Mouse (Mus musculus) hindbrain, embryonic 10.5 days (tissue): Measurements from ENCODE around the gene Ppp1r3e. TPM values are rescaled to one million over a fixed set of nuclear protein-coding genes. Genes with fewer than 3 reads are reported as not detected.

Experiments
- DNase-seq: peaks from one replicate; pipeline ENCODE4 v3.0.0-alpha.2; 2017; ENCODE audit warnings: low spot score
- H3K27ac ChIP-seq: fragments of 300-500 bp; sonication (generic); 2 replicates; pipeline ENCODE4 v1.5.1; 2016; ENCODE audit warnings: mild to moderate bottlenecking, moderate library complexity
- H3K27me3 ChIP-seq: fragments of 300-500 bp; sonication (generic); 2 replicates; pipeline ENCODE4 v1.6.1; 2016; ENCODE audit warnings: mild to moderate bottlenecking; ENCODE audit not compliant: poor library complexity, insufficient read depth, severe bottlenecking
- H3K36me3 ChIP-seq: fragments of 300-500 bp; sonication (generic); 2 replicates; pipeline ENCODE4 v1.6.1; 2016; ENCODE audit warnings: mild to moderate bottlenecking, moderate library complexity
- H3K4me1 ChIP-seq: fragments of 300-500 bp; sonication (generic); replicated peaks from 2 replicates; pipeline ENCODE4 v1.6.1; 2016; ENCODE audit warnings: mild to moderate bottlenecking
- H3K4me3 ChIP-seq: fragments of 300-500 bp; sonication (generic); 2 replicates; pipeline ENCODE4 v1.5.1; 2016; ENCODE audit warnings: mild to moderate bottlenecking, moderate library complexity
- H3K9me3 ChIP-seq: fragments of 300-500 bp; sonication (generic); 2 replicates; pipeline ENCODE4 v1.6.1; 2016; ENCODE audit warnings: mild to moderate bottlenecking, moderate library complexity
- WGBS: fragments of 180-500 bp; shearing (Covaris S2); methylation state at CpG from one replicate; pipeline ENCODE4 v1.1.7; 2016; 5-methylcytosine and 5-hydroxymethylcytosine counted together
- polyA plus RNA-seq: library from polyadenylated mRNA; unstranded; fragments of >200 nt; fragmentation: Nextera tagmentation; extraction: Ambion mirVana; gene quantifications from 2 replicates; pipeline ENCODE4 v1.2.1, GENCODE M21; 2016

The Ppp1r3e gene
- polyA plus RNA-seq, 1 experiment from 2014 or later: 0.38 TPM

DNA sequence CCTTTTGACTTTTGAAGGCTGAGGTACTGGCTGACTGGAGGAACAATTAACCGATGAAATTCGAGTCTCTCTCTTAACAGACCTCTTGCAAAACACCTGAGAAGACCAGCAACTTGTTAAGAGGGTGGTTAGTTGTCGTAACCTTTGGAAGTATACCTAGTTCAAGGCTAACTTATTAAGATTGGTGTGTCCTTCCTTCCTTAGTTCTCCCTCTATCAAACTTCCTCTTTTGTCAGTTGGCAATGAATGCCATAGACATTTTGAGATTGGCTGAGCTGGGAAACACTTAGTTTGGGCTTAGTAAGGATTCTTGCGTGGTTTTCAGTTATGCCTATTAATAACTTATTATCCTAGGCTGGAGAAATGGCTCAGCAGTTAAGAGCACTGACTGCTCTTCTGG lies 9.3 kb downstream of the Ppp1r3e start:
- Histone ChIP-seq H3K36me3 (no peaks in the 10 kb centered on the region), H3K4me1 (peaks cover 5% of the 10 kb centered on the region), H3K27me3 (no peaks in the 10 kb centered on the region), H3K4me3 (no peak overlapping the region), H3K27ac (no peak overlapping the region), H3K9me3 (no peaks in the 10 kb centered on the region)
- DNase-seq: no peak
- WGBS: 85% methylated on average over 4 of the region's 4 CpGs

DNA sequence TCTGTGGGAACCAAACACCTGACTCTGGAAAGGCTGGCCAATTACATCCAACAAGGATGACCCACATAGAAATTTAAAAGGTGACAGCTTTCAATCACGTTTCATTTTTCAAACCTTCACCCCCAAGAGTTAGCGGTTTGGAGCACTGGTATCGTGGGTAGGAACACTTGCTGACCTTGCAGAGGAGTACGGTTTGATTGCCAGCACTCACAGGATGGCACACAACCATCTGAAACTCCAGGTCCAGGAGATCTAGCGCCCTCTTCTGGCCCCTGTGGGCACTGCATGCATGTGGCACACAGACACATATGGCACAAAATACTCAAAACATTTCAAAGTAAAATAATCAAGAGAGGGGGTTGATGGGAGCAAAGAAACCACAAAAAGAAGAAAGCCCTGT lies 10.4 kb downstream of the Ppp1r3e start:
- H3K4me3 ChIP-seq: no peak overlapping the region
- no peaks in the 10 kb centered on the region for H3K9me3 ChIP-seq
- WGBS: 55% methylated on average over 5 of the region's 5 CpGs
- H3K27ac ChIP-seq: no peak overlapping the region
- H3K36me3 ChIP-seq: no peaks in the 10 kb centered on the region
- H3K27me3 ChIP-seq: no peaks in the 10 kb centered on the region
- H3K4me1 ChIP-seq: peaks cover 15% of the 10 kb centered on the region
- DNase-seq: peak; percentile 25

DNA sequence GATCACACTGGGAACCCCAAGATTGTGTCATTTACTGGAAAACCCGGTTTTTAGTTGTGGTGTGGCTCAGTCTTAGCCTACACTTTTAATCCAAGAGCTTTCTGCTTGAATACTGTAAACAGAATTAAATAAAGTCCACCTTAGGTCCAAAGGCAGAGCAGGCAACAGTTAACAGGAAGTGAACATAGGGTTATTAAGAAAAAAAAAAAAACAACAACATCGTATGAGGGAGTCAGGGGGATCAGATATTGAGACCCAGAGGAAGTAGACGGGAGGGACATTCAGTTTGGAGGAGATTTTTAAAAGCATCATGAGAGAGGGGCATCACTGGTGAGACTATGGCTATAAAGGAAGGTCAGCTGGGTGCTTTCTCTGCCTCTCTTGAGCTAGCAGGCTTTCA lies 11.1 kb downstream of the Ppp1r3e start:
- Histone ChIP-seq H3K27ac (no peak overlapping the region), H3K27me3 (no peaks in the 10 kb centered on the region), H3K9me3 (no peaks in the 10 kb centered on the region), H3K4me1 (peaks cover 15% of the 10 kb centered on the region), H3K36me3 (no peaks in the 10 kb centered on the region), H3K4me3 (no peak overlapping the region)
- no peak for DNase-seq
- WGBS: 71% methylated on average over 3 of the region's 3 CpGs

DNA sequence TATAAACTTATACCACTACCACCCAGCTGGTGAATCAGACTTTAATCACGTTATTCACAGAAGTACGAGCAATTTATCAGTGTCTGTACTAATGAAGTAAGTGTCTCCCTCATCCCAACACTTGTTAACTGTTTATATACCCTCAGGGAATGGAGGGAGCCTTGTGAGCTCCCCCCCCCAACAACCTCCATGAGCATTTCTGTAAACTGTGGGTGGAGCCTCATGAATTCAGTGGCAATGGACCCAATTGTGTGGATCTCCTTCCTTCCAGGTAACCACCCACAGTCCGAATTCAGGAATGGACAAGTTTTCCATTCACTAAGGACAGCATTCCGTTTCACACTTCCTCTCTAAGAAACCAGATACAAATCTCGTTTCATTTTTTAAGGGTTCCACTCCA lies 11.7 kb downstream of the Ppp1r3e start:
- Histone ChIP-seq H3K27ac (no peak overlapping the region), H3K27me3 (no peaks in the 10 kb centered on the region), H3K9me3 (no peaks in the 10 kb centered on the region), H3K36me3 (no peaks in the 10 kb centered on the region), H3K4me3 (no peak overlapping the region), H3K4me1 (peaks cover 15% of the 10 kb centered on the region)
- 89% methylated on average over 5 of the region's 5 CpGs for WGBS
- no peak for DNase-seq

DNA sequence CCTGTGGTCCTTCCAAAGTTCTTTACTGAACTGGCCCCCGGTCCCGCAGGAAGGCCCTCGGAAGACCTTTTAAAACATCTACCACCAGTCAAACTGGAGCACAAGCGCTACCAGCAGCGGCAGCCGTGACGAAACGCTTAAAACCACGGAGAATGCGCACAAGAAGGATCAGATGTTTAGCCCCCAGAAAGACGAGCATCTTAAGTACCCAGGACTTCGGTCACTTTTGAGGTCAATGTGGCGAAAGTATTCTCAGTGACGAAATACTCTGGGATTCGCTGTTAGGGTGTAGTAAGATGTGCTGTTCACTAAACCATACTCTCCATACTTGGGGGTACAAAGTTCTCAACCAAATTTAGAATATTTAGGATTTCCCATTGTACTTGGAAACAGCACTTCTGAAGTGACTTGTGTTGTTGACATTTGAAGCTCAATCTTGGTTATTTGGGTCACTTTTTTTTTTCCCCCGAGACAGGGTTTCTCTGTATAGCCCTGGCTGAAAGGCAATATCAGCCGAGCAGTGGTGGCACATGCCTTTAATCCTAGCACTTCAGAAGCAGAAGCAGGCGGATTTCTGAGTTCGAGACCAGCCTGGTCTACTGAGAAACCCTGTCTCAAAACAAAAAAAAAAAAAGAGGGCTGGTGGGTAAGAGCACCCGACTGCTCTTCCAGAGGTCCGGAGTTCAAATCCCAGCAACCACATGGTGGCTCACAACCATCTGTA lies 12.9 kb downstream of the Ppp1r3e start:
- Histone ChIP-seq H3K4me1 (peaks cover 15% of the 10 kb centered on the region), H3K9me3 (no peaks in the 10 kb centered on the region), H3K27ac (peak overlapping the region; percentile 98), H3K4me3 (peak overlapping the region; percentile 93), H3K36me3 (no peaks in the 10 kb centered on the region), H3K27me3 (no peaks in the 10 kb centered on the region)
- 18% methylated on average over 21 of the region's 21 CpGs for WGBS
- no peak for DNase-seq

DNA sequence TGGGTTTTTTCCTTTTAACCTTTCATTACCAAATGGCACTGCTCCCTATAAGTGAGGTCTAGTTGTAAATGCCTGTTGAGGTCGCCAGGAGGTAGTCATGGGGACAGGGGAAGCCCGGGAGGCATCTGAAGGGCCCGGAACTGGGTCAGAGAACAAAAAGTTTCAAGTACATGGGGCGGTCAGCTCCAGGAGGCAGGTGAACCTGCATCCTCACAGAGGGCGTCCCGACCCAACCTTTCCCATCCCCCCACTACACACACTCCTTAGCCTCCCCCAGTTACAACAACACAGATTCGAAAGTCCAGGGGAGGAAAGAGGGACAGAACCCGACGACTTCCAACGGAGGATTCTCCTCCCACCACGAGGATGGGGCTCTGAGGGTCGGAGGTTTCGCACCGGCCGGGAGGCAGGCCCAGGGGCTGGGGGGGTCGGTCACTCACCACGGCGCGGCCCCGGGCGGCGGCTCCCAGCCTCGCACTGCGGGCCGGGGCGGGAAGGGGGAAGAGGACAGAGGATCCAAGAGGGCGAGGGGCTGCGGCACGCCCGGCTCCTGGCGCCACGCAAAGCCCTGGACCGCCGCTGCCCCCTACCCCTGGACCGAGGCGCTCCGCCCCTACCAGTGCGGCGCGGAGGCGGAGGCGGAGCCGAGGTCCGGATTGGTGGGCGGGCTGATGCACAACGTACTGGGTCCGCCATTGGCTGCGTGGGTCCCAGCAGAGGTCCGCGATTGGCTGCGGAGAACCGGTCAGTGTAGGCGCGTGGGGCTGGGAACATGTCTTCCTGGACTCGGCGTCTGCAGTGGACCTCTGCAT lies 13.6 kb downstream of the Ppp1r3e start:
- Histone ChIP-seq H3K27me3 (no peaks in the 10 kb centered on the region), H3K4me3 (peak overlapping the region; percentile 93), H3K36me3 (no peaks in the 10 kb centered on the region), H3K27ac (peak overlapping the region; percentile 98), H3K4me1 (peaks cover 15% of the 10 kb centered on the region), H3K9me3 (no peaks in the 10 kb centered on the region)
- peak; percentile 96 for DNase-seq
- under 1% methylated on average over 55 of the region's 56 CpGs for WGBS

DNA sequence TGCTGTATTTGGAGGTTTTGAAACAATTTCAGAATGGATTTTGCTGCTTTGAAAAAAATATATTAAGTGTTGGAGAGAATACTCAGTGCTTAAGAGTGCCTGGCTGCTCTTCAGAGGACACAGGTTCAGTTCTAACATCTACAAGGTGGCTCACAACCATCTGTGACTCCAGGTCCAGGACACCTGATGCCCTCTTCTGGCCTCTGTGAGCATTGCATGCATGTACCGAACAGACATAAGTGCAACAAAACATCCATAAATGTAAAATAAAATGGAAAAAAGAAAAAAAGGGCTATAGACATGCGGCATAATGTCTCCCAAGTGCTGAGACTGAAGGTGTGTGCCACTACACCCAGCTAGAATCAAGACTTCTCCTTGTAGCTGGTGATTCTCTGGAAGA lies 16.8 kb downstream of the Ppp1r3e start:
- no peak overlapping the region for H3K27ac ChIP-seq
- DNase-seq: peak; percentile 50
- no peak overlapping the region for H3K4me3 ChIP-seq
- no peaks in the 10 kb centered on the region for H3K27me3 ChIP-seq
- no peaks in the 10 kb centered on the region for H3K9me3 ChIP-seq
- peaks cover 15% of the 10 kb centered on the region for H3K4me1 ChIP-seq
- WGBS: 51% methylated on average over 2 of the region's 2 CpGs
- H3K36me3 ChIP-seq: peaks cover 25% of the 10 kb centered on the region

DNA sequence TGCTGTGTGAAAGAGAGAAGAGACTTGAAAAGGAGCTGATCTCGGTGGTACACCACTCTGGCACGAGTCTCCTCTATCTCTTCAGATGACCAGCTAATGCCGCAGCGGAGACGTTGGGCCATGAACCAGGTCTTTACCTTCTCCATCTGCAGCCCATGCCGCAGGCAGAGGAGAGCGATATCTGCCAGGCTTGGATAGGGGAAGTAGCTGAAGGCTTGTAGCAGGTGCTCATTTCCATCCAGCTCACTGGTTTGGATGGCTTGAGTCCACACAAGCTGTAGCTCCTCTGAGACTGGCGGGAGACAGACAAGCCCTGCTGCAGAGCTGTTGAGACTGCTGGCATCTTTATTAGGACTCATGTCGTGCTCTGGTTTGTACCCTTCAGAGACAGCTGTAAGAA lies 19.5 kb downstream of the Ppp1r3e start:
- Histone ChIP-seq H3K9me3 (no peaks in the 10 kb centered on the region), H3K4me1 (peaks cover 8% of the 10 kb centered on the region; the same call in 1 of the 2 replicates), H3K27me3 (no peaks in the 10 kb centered on the region), H3K27ac (no peak overlapping the region), H3K36me3 (peaks cover 41% of the 10 kb centered on the region), H3K4me3 (no peak overlapping the region)
- no peak for DNase-seq
- WGBS: 95% methylated on average over 9 of the region's 9 CpGs

DNA sequence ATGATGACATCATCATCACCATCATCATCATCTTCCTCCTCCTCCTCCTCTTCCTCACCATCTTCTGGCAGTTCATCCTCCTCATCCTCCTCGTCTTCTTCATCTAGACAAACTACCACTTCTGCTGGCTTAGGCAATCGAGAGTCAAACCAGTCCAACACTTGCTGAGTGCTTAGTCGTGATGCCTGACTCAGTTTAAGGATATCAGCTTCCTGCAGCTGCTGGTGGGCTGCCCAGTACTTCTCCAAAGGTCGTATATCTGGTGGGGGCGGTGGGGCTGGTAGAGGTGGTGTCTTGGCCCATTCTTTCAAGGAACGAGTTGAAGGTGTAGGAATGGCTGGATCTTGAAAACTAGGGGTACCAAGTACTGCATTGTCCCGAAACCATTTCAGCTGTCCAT lies 20.6 kb downstream of the Ppp1r3e start:
- WGBS: 88% methylated on average over 7 of the region's 7 CpGs
- Histone ChIP-seq H3K27me3 (no peaks in the 10 kb centered on the region), H3K36me3 (peaks cover 41% of the 10 kb centered on the region), H3K9me3 (no peaks in the 10 kb centered on the region), H3K4me1 (no peaks in the 10 kb centered on the region), H3K4me3 (no peak overlapping the region), H3K27ac (no peak overlapping the region)
- DNase-seq: no peak

DNA sequence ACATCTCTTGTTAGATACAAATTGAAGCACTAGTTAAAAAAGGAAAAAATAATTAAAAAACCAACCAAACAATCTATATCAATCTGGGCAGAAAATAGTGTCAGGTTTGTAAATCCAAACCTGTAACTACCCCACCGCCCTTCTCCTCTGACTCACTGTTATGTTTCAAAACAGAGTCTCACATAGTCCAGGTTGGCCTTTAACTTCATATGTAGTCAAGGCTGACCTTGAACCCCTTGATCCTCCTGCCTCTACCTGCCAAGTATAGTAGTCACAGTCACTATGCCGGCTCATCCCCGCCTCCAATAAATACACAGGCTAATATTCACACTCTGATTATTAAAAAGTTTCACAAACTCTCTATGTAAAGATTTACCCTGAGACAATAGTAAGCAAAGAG lies 21.6 kb downstream of the Ppp1r3e start:
- Histone ChIP-seq H3K4me1 (no peaks in the 10 kb centered on the region), H3K9me3 (no peaks in the 10 kb centered on the region), H3K4me3 (no peak overlapping the region), H3K27ac (no peak overlapping the region), H3K36me3 (peaks cover 41% of the 10 kb centered on the region), H3K27me3 (no peaks in the 10 kb centered on the region)
- no peak for DNase-seq
- over 99% methylated on average over 3 of the region's 3 CpGs for WGBS

DNA sequence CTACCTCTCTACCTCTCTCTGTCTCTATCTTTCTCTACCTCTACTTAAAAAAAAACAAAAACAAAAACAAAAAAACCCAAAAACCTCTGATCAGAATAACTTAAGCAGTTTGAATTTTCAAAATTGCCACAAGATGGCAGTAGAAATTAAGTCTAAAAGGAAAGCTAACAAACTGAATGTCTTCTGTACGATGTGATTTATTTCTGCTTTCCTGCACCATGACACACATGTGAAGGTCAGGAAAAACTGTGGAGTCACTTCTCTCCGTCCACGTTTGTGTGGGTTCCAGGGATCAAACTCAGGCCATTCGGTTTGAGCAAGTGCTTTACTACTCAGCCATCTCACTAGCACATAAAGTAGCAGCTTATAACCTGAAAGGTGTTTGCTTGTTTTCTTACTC lies 33.9 kb downstream of the Ppp1r3e start:
- 9% methylated on average over 4 of the region's 4 CpGs for WGBS
- Histone ChIP-seq H3K36me3 (no peaks in the 10 kb centered on the region), H3K9me3 (no peaks in the 10 kb centered on the region), H3K4me3 (no peak overlapping the region), H3K4me1 (no peaks in the 10 kb centered on the region), H3K27ac (no peak overlapping the region), H3K27me3 (no peaks in the 10 kb centered on the region)
- DNase-seq: no peak

DNA sequence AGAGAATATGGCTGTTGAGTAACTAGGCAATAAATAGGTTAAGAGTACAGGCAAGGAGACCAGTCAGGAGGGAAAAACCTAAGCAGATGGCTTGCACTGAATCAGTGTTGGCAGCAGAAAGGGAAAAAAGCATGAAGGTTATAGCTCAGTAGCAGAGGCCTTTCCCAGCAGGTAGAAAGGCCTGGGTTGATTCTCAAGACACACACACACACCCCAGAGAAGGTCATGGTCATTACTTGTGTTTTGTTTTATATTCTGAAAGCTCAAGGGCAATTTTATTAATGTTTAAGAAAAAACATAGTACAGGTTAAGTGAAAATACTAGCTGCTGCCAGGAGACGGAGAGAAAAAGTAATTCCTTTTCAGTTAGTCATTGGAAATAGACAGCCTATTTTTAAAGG lies 53.6 kb downstream of the Ppp1r3e start:
- Histone ChIP-seq H3K4me3 (no peak overlapping the region), H3K36me3 (no peaks in the 10 kb centered on the region), H3K27ac (no peak overlapping the region), H3K9me3 (no peaks in the 10 kb centered on the region), H3K4me1 (no peaks in the 10 kb centered on the region), H3K27me3 (no peaks in the 10 kb centered on the region)
- no peak for DNase-seq
- 94% methylated on average over 1 of the region's 1 CpGs for WGBS
